Mouse (Mus musculus) heart, adult 2 months (tissue): ENCODE measurements around the gene Fut4. TPM values are rescaled to one million over a fixed set of nuclear protein-coding genes. Genes with fewer than 3 reads are reported as not detected.

ENCODE experiments used
- DNase-seq, 2 experiments: peaks; one replicate each; pipeline ENCODE4 v3.0.0; 2021
- H3K27ac ChIP-seq: fragments of 200-600 bp; 2 replicates; pipeline ENCODE4 v1.8.1; 2022
- H3K27me3 ChIP-seq: fragments of 200-500 bp; 2 replicates; pipeline ENCODE4 v1.6.1; 2012; ENCODE audit warnings: mild to moderate bottlenecking, low read length, inconsistent platforms, mixed read lengths; ENCODE audit not compliant: control insufficient read depth, insufficient read depth
- H3K36me3 ChIP-seq: fragments of 200-500 bp; 2 replicates; pipeline ENCODE4 v1.6.1; 2012; ENCODE audit warnings: low read length, inconsistent platforms; ENCODE audit not compliant: control insufficient read depth, insufficient read depth
- H3K4me1 ChIP-seq: fragments of 200-500 bp; 2 replicates; pipeline ENCODE4 v1.6.1; 2011; ENCODE audit warnings: low read length; ENCODE audit not compliant: control insufficient read depth, insufficient read depth
- H3K4me3 ChIP-seq: fragments of 200-600 bp; 2 replicates; pipeline ENCODE4 v1.8.1; 2022
- H3K79me2 ChIP-seq: fragments of 200-500 bp; replicated peaks from 2 replicates; pipeline ENCODE4 v1.6.1; 2012; ENCODE audit warnings: mild to moderate bottlenecking, inconsistent platforms, low read length, moderate library complexity, mixed read lengths; ENCODE audit not compliant: control insufficient read depth, insufficient read depth
- H3K9ac ChIP-seq: fragments of 200-500 bp; 2 replicates; pipeline ENCODE4 v1.6.1; 2012; ENCODE audit warnings: low read depth, mild to moderate bottlenecking, control low read depth, inconsistent platforms, low read length, mixed read lengths
- CTCF ChIP-seq: fragments of 200-600 bp; IDR thresholded peaks from 2 replicates; pipeline ENCODE4 v1.8.1; 2022; ENCODE audit warnings: antibody characterized with exemption, mild to moderate bottlenecking, moderate library complexity
- EP300 ChIP-seq: fragments of 200-500 bp; IDR thresholded peaks from 2 replicates; pipeline ENCODE4 v1.6.1; 2011; ENCODE audit warnings: low read depth, low read length, control low read depth; ENCODE audit not compliant: insufficient read depth
- POLR2A ChIP-seq: fragments of 200-500 bp; IDR thresholded peaks from 2 replicates; pipeline ENCODE4 v1.6.1; 2011; ENCODE audit warnings: mild to moderate bottlenecking, low read depth, low read length, control low read depth; ENCODE audit not compliant: insufficient read depth
- WGBS: fragments of 180-500 bp; shearing (Covaris S2); methylation state at CpG from one replicate; pipeline ENCODE4 v1.1.7; 2018; 5-methylcytosine and 5-hydroxymethylcytosine counted together
- intact Hi-C: fragments of 180-260 bp; cut with DNase I; formaldehyde crosslinking; loops from one replicate; pipeline ENCODE4 v1.15.1; 2025
- polyA plus RNA-seq: library from polyadenylated mRNA; depleted of rRNA; stranded (reverse); fragments of >200 nt; gene quantifications from 2 replicates; pipeline ENCODE4 v1.2.3, GENCODE M21; 2012
- total RNA-seq, 2 experiments: library from RNA; stranded (reverse); gene quantifications; 2 replicates each; pipeline ENCODE4 v1.2.3; 2021

Gene Fut4
- total and polyA plus RNA-seq, 3 experiments: 0.39 to 0.49 (median 0.43) TPM

DNA sequence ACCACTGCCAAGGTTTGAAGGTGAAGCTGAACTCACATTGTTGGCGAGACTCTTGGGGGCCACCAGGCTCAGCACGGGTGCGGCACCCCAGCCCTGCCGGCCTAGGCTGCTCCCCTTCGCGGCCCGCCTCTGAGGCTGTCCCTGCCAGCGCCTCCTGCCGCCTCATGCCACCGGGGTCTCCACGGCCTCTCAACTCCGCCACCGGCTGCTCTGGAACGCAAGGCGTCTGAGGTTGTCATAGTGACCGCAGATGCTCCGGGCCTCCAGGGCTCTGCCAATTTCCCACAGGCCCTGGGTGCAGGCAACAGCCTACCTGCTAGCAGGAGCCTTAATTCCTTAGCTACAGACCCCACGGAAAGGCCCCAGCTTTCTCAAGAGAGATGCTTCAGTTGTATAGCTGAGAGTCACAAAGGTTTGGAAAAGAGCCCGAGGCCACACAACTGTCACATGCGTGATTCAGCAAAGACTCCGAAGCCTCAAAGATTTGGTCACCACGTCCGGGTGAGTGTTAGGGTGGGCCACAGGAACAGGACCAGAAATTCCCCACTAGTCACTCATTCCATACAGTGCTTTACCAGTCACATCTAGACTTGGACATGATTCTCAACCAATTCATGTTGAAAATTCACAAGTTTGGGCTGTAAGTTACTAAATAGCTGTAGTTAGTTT, 18.7 kb upstream of the Fut4 start, which contains the start of gene 1700012B09Rik:
TSS of gene 1700012B09Rik (minus strand) at position 228 of the 669 bp plus-strand sequence.
- 20% methylated on average over 23 of the region's 23 CpGs for WGBS

DNA sequence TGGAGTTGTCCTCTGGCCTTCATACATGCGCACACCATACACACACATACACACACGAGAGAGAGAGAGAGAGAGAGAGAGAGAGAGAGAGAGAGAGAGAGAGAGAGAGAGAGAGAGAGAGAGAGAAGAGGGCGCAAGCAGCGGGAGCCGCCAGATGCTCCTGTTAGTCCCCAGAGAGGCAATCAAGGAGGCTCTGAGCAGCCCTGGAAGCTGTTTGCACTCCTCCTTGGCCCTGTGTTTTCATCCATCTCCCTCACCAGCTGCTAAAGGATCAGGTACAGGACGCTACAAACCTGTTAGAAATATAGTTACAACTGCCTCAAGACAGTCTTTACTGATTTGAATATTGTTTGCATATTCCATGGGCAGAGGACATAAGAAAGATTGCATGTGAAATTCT, 17.6 kb upstream of the Fut4 start:
- Histone ChIP-seq H3K4me1 (no peaks in the 10 kb centered on the region), H3K79me2 (no peaks in the 10 kb centered on the region), H3K27ac (no peak overlapping the region), H3K9ac (no peak overlapping the region), H3K36me3 (no peaks in the 10 kb centered on the region), H3K4me3 (no peak overlapping the region), H3K27me3 (peaks cover 6% of the 10 kb centered on the region)
- WGBS: 63% methylated on average over 6 of the region's 6 CpGs
- intact Hi-C loops: no loop called here
- no peak for TF ChIP-seq CTCF
- TF ChIP-seq POLR2A: no peak
- no peak for TF ChIP-seq EP300
- DNase-seq: no peak

More for the DNA sequence above, 18.7 kb upstream of the Fut4 start, which contains the start of gene 1700012B09Rik:
- H3K4me3 ChIP-seq: no peak within 1 kb of the TSS
- H3K79me2 ChIP-seq: no peaks in the 10 kb centered on the region
- H3K27me3 ChIP-seq: peaks cover 6% of the 10 kb centered on the region
- no peak for TF ChIP-seq POLR2A
- no peak for TF ChIP-seq EP300
- no peak for TF ChIP-seq CTCF
- DNase-seq: no peak
- intact Hi-C loops: no loop called here
- no peak within 1 kb of the TSS for H3K9ac ChIP-seq
- H3K36me3 ChIP-seq: no peaks in the 10 kb centered on the region
- no peaks in the 10 kb centered on the region for H3K4me1 ChIP-seq
- no peak within 1 kb of the TSS for H3K27ac ChIP-seq

DNA sequence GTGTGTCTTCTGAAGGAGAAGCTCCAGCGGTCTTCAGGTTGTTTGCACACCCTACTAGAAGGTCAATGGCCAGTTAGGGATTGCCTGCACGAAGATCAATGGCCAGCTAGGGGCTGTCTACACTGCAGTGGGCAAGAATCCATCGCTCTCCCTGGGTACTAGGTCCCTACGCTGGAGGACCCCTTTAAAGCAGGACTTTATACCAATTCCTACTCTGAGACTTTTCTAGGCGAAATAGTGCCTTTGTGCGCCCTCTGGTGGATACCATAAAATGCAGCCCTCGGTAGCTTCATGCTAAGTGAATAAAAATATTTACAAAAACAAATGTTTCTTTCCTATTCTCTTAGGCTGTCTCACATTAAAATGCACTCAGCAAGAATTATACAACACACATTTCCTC, 12.6 kb upstream of the Fut4 start:
- peak; percentile 16 to 45 for DNase-seq
- Histone ChIP-seq H3K4me3 (no peak overlapping the region), H3K4me1 (no peaks in the 10 kb centered on the region), H3K27ac (no peak overlapping the region), H3K79me2 (no peaks in the 10 kb centered on the region), H3K36me3 (no peaks in the 10 kb centered on the region), H3K27me3 (no peaks in the 10 kb centered on the region), H3K9ac (no peak overlapping the region)
- TF ChIP-seq EP300: no peak
- peak; percentile 85 for TF ChIP-seq CTCF
- TF ChIP-seq POLR2A: no peak
- intact Hi-C loops: loop anchor here (5.0 kb wide), 1 partner anchor 242 kb away; no protein-coding TSS in a partner anchor
- WGBS: 21% methylated on average over 7 of the region's 7 CpGs

DNA sequence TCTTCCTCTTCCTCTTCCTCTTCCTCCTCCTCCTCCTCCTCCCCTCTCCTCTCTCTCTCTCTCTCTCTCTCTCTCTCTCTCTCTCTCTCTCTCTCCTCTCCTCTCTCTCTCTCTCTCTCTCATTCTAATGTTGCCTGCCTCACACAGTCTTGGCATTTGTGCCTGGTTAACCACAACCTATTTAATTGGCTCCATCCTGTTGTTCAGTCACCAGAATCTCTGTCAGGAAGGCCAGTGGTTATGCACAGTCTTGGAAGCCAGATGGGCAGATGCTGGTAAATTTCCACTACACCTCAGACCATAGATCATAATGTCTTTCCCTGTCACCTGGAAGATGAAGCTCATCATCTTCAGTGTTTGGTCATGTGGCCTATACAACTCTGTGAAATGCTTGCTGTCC, 7.1 kb upstream of the Fut4 start:
- DNase-seq: no peak
- Histone ChIP-seq H3K79me2 (no peaks in the 10 kb centered on the region), H3K9ac (no peak overlapping the region), H3K27ac (no peak overlapping the region), H3K27me3 (no peaks in the 10 kb centered on the region), H3K36me3 (no peaks in the 10 kb centered on the region), H3K4me3 (no peak overlapping the region), H3K4me1 (no peaks in the 10 kb centered on the region)
- no peak for TF ChIP-seq EP300
- TF ChIP-seq POLR2A: no peak
- no peak for TF ChIP-seq CTCF
- intact Hi-C loops: no loop called here

DNA sequence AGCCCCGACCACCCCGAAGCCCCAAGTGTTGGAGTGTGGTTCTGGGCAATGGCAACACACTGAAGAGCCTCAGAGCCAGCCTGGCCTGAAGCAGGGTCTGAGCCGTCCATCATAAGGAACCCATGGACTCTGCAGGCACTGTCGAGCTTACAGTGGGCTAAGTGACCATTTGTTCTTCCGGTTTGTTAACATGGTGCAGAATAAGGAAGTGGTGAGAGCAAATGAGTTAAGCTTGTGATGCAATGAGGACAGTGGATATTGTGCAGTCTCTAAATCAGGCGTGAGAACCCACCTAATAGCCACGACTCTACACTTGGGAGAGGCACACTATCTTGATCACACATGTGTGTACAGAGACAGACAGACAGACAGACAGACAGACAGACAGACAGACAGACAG, 6.4 kb upstream of the Fut4 start:
- Histone ChIP-seq H3K79me2 (no peaks in the 10 kb centered on the region), H3K27ac (no peak overlapping the region)
- TF ChIP-seq POLR2A (no peak), EP300 (no peak), CTCF (no peak)

DNA sequence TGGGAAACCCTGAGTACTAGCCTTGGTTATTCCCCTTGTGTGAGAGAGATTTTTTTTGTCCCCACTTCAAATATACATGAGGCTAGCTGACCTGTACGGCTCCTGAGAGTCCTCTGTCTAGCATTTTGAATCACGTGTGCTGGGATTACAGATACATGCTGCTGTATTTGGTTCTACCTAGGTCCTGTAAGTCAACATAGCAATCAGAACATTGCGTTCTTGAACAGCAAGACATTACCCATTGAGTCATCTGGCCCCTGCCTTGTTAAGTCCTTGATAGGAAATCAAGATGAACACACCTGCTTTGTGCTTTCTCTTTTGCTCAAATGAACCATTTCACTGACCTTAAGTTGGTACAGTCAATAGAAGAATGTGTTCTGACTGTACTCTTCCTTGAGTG, 2.3 kb upstream of the Fut4 start:
- 81% methylated on average over 3 of the region's 3 CpGs for WGBS
- no peaks in the 10 kb centered on the region; the same call in 1 of the 2 replicates for H3K4me1 ChIP-seq
- DNase-seq: no peak
- H3K36me3 ChIP-seq: no peaks in the 10 kb centered on the region
- H3K9ac ChIP-seq: no peak overlapping the region
- no peaks in the 10 kb centered on the region for H3K79me2 ChIP-seq
- TF ChIP-seq EP300 (no peak), CTCF (no peak), POLR2A (no peak)
- no peak overlapping the region for H3K4me3 ChIP-seq
- H3K27ac ChIP-seq: no peak overlapping the region
- intact Hi-C loops: no loop called here
- no peaks in the 10 kb centered on the region for H3K27me3 ChIP-seq

More for the DNA sequence above, 6.4 kb upstream of the Fut4 start:
- H3K9ac ChIP-seq: no peak overlapping the region
- intact Hi-C loops: no loop called here
- H3K4me3 ChIP-seq: no peak overlapping the region
- no peaks in the 10 kb centered on the region for H3K4me1 ChIP-seq
- DNase-seq: no peak
- 57% methylated on average over 7 of the region's 7 CpGs for WGBS
- no peaks in the 10 kb centered on the region for H3K27me3 ChIP-seq
- no peaks in the 10 kb centered on the region for H3K36me3 ChIP-seq
